Mouse (Mus musculus): ENCODE results near the gene Sh2d6. TPM values are rescaled to one million over a fixed set of nuclear protein-coding genes. Genes with fewer than 3 reads are reported as not detected.

Gene Sh2d6
- polyA plus RNA-seq, 1 experiment from 2014 or later = 0.49 TPM

- Histone ChIP-seq H3K9me3 (replicated peaks) (no peaks in the 10 kb centered on the region), H3K27me3 (no peaks in the 10 kb centered on the region), H3K4me2 (replicated peaks) (no peak overlapping the region), H3K36me3 (no peaks in the 10 kb centered on the region), H3K4me3 (replicated peaks) (no peak overlapping the region), H3K9ac (no peak overlapping the region), H3K27ac (replicated peaks) (no peak overlapping the region), H3K4me1 (peaks cover 27% of the 10 kb centered on the region)
- no peak for ATAC-seq (ENCODE audit: insufficient number of reproducible peaks, low FRiP score, low TSS enrichment, low read depth)
- WGBS = 72% methylated on average over 1 of the region's 1 CpGs
Measured at GRCm38 (mm10) chr6:72518842-72519241, 2.7 kb downstream of the Sh2d6 start.

DNA sequence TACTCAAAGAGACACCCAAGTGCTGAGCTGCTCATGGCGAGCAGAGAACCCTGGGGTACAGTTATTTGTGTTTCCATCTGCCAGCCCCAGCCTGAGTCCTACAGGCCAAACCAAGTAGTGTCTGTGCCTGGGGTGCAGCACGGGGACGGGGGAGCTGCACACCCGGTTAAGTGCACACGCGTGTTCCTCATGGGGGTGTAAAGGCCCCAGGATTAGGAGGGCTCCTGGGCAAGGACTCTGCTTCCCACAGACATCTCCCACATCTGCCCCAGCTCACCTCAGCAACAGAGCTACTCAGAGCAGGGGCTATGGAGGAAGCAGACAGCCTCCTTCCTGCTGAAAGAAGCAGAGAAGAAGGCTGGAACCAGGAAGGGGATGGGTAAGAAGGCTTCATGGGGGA, 5.9 kb downstream of the Sh2d6 start:
- H3K9ac ChIP-seq = no peak overlapping the region
- H3K27ac ChIP-seq (replicated peaks) = no peak overlapping the region
- no peaks in the 10 kb centered on the region for H3K36me3 ChIP-seq
- H3K4me2 ChIP-seq (replicated peaks) = no peak overlapping the region
- peaks cover 56% of the 10 kb centered on the region for H3K4me1 ChIP-seq
- H3K9me3 ChIP-seq (replicated peaks) = no peaks in the 10 kb centered on the region
- H3K4me3 ChIP-seq (replicated peaks) = no peak overlapping the region
- no peak for ATAC-seq (ENCODE audit: insufficient number of reproducible peaks, low FRiP score, low TSS enrichment, low read depth)
- 89% methylated on average over 6 of the region's 6 CpGs for WGBS
- no peaks in the 10 kb centered on the region for H3K27me3 ChIP-seq

DNA sequence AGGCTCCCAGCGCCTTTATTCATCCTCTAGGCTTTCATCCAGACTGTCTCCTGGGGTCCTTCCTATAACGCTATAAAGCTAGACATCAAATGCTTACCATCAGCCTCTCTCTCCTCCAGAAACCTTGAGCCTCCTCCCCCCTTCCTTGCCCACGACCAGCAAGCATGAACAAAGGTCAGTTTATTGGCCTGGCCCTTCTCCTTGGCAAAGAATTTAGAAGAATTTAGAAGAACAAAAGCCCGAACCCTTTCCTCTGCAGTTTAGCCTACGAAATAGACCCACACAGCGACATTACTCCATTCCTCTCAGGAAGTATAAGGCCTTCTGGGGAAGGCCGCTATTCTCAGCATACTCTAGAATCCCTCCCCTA, 8.5 kb downstream of the Sh2d6 start:
- H3K4me3 ChIP-seq (replicated peaks) = peak overlapping the region; percentile 35
- ATAC-seq (ENCODE audit: insufficient number of reproducible peaks, low FRiP score, low TSS enrichment, low read depth) = no peak
- no peaks in the 10 kb centered on the region for H3K9me3 ChIP-seq (replicated peaks)
- H3K27ac ChIP-seq (replicated peaks) = peak overlapping the region; percentile 79
- H3K4me1 ChIP-seq = peaks cover 58% of the 10 kb centered on the region
- no peaks in the 10 kb centered on the region for H3K36me3 ChIP-seq
- H3K27me3 ChIP-seq = no peaks in the 10 kb centered on the region
- H3K9ac ChIP-seq = no peak overlapping the region
- H3K4me2 ChIP-seq (replicated peaks) = peak overlapping the region; percentile 59
- 48% methylated on average over 7 of the region's 7 CpGs for WGBS

- peak overlapping the region; percentile 59 for H3K4me2 ChIP-seq (replicated peaks)
- H3K9me3 ChIP-seq (replicated peaks) = no peaks in the 10 kb centered on the region
- no peak overlapping the region for H3K9ac ChIP-seq
- WGBS = 6% methylated on average over 33 of the region's 33 CpGs
- H3K27ac ChIP-seq (replicated peaks) = peak overlapping the region; percentile 79
- peak; percentile 82 for ATAC-seq (ENCODE audit: insufficient number of reproducible peaks, low FRiP score, low TSS enrichment, low read depth)
- no peaks in the 10 kb centered on the region for H3K36me3 ChIP-seq
- H3K27me3 ChIP-seq = no peaks in the 10 kb centered on the region
- H3K4me1 ChIP-seq = peaks cover 58% of the 10 kb centered on the region
- H3K4me3 ChIP-seq (replicated peaks) = peak overlapping the region; percentile 35
Measured at GRCm38 (mm10) chr6:72512386-72513070, 9.0 kb downstream of the Sh2d6 start.

- Histone ChIP-seq H3K4me1 (peaks cover 58% of the 10 kb centered on the region), H3K36me3 (no peaks in the 10 kb centered on the region), H3K27me3 (no peaks in the 10 kb centered on the region), H3K9me3 (replicated peaks) (no peaks in the 10 kb centered on the region), H3K27ac (replicated peaks) (peak overlapping the region; percentile 1), H3K9ac (no peak overlapping the region), H3K4me3 (replicated peaks) (no peak overlapping the region), H3K4me2 (replicated peaks) (no peak overlapping the region)
- ATAC-seq (ENCODE audit: insufficient number of reproducible peaks, low FRiP score, low TSS enrichment, low read depth) = no peak
- WGBS = 56% methylated on average over 6 of the region's 6 CpGs
Measured at GRCm38 (mm10) chr6:72510686-72511421, 10.7 kb downstream of the Sh2d6 start.

DNA sequence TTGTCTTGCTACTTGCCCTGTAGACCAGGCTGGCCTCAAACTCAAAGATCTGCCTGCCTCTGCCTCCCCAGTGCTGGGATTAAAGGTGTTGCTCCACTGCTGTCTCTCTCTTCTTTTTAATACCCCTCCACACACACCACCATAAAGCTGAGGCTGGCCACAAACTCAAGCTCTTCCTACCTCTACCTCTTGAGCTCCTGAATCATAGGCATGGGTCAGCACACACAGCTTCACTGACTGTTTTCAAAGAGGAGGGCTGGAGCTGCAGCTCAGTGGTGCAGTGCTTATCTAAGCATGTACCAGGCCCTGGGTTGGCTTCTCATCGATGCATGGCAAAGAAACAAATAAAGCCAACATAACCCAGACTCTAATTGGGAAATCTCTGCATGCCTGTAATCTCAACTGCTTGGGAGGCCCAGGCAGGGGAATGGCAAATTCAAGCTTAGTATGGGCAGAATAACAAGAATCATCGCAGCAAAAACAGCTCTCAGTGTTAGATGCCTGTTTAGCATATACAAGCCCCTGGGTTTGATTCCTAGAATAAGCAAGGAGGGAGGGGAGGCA, 11.6 kb downstream of the Sh2d6 start:
- Histone ChIP-seq H3K27me3 (no peaks in the 10 kb centered on the region), H3K36me3 (no peaks in the 10 kb centered on the region), H3K9ac (no peak overlapping the region), H3K4me1 (peaks cover 56% of the 10 kb centered on the region), H3K9me3 (replicated peaks) (no peaks in the 10 kb centered on the region), H3K4me3 (replicated peaks) (no peak overlapping the region), H3K4me2 (replicated peaks) (no peak overlapping the region), H3K27ac (replicated peaks) (peak overlapping the region; percentile 1; the same call in 1 of the 2 replicates)
- 55% methylated on average over 2 of the region's 2 CpGs for WGBS
- no peak for ATAC-seq (ENCODE audit: insufficient number of reproducible peaks, low FRiP score, low TSS enrichment, low read depth)

DNA sequence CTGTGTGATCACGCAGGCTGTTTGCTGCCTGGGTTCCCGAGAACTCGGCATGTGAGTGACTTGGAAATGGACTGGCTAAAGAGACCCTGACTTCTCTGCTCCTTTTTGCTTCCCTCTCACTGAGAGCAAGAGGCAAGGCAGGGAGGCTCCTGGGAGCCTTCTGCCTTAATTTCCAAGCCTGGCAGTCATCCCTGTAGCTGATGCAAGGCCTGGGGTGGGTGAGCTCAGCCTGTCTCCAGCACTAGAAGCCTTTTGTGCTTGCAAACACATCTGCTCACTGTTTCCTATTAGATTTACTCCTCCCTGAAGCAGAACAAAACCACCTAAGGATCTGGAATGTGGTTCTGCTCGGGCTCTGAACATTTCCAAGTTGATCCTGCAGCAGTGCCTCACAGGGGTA, 12.9 kb downstream of the Sh2d6 start:
- peak overlapping the region; percentile 74 for H3K27ac ChIP-seq (replicated peaks)
- no peaks in the 10 kb centered on the region for H3K27me3 ChIP-seq
- no peak overlapping the region for H3K4me2 ChIP-seq (replicated peaks)
- no peak for ATAC-seq (ENCODE audit: insufficient number of reproducible peaks, low FRiP score, low TSS enrichment, low read depth)
- no peak overlapping the region for H3K9ac ChIP-seq
- no peaks in the 10 kb centered on the region for H3K36me3 ChIP-seq
- peaks cover 44% of the 10 kb centered on the region for H3K4me1 ChIP-seq
- no peak overlapping the region for H3K4me3 ChIP-seq (replicated peaks)
- WGBS = 59% methylated on average over 4 of the region's 4 CpGs
- no peaks in the 10 kb centered on the region for H3K9me3 ChIP-seq (replicated peaks)

- ATAC-seq (ENCODE audit: insufficient number of reproducible peaks, low FRiP score, low TSS enrichment, low read depth) = no peak
- Histone ChIP-seq H3K27ac (replicated peaks) (no peak overlapping the region), H3K27me3 (no peaks in the 10 kb centered on the region), H3K9ac (no peak overlapping the region), H3K4me1 (peaks cover 25% of the 10 kb centered on the region), H3K4me2 (replicated peaks) (no peak overlapping the region), H3K9me3 (replicated peaks) (no peaks in the 10 kb centered on the region), H3K4me3 (replicated peaks) (no peak overlapping the region), H3K36me3 (no peaks in the 10 kb centered on the region)
- WGBS = 83% methylated on average over 1 of the region's 1 CpGs
Measured at GRCm38 (mm10) chr6:72506104-72506503, 15.4 kb downstream of the Sh2d6 start.

- H3K27me3 ChIP-seq = no peaks in the 10 kb centered on the region
- no peaks in the 10 kb centered on the region for H3K36me3 ChIP-seq
- no peak overlapping the region for H3K4me3 ChIP-seq (replicated peaks)
- no peaks in the 10 kb centered on the region for H3K9me3 ChIP-seq (replicated peaks)
- no peak for ATAC-seq (ENCODE audit: insufficient number of reproducible peaks, low FRiP score, low TSS enrichment, low read depth)
- H3K4me1 ChIP-seq = peaks cover 12% of the 10 kb centered on the region
- no peak overlapping the region for H3K9ac ChIP-seq
- no peak overlapping the region for H3K27ac ChIP-seq (replicated peaks)
- no peak overlapping the region for H3K4me2 ChIP-seq (replicated peaks)
- 72% methylated on average over 2 of the region's 2 CpGs for WGBS
Measured at GRCm38 (mm10) chr6:72503939-72504338, 17.6 kb downstream of the Sh2d6 start.

DNA sequence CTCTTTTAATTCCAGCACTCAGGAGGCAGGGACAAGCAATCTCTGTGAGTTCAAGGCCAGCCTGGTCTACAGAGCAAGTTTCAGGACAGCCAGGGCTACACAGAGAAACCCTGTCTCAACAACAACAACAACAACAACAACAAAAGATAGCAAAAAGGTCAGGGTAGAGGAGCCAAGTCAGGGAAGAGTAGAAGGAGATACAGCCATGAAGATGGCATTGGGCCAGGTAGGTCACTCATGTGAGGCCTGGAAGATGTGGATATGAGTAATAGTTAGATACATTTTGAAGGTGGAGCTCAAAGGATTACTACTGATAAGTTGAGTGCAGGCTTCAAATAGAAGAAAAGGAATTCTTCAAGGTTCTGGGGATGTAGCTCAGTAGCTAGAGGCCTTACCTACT, 18.2 kb downstream of the Sh2d6 start:
- Histone ChIP-seq H3K36me3 (no peaks in the 10 kb centered on the region), H3K4me2 (replicated peaks) (no peak overlapping the region), H3K27me3 (no peaks in the 10 kb centered on the region), H3K9ac (no peak overlapping the region), H3K4me3 (replicated peaks) (no peak overlapping the region), H3K27ac (replicated peaks) (no peak overlapping the region), H3K4me1 (peaks cover 7% of the 10 kb centered on the region), H3K9me3 (replicated peaks) (no peaks in the 10 kb centered on the region)
- ATAC-seq (ENCODE audit: insufficient number of reproducible peaks, low FRiP score, low TSS enrichment, low read depth) = no peak

GRCm38 (mm10) chr6:72498950-72499349, 22.6 kb downstream of the Sh2d6 start:
- no peak for ATAC-seq (ENCODE audit: insufficient number of reproducible peaks, low FRiP score, low TSS enrichment, low read depth)
- Histone ChIP-seq H3K4me1 (peaks cover 17% of the 10 kb centered on the region), H3K27me3 (no peaks in the 10 kb centered on the region), H3K9ac (no peak overlapping the region), H3K27ac (replicated peaks) (no peak overlapping the region), H3K4me3 (replicated peaks) (no peak overlapping the region), H3K36me3 (no peaks in the 10 kb centered on the region), H3K4me2 (replicated peaks) (no peak overlapping the region), H3K9me3 (replicated peaks) (no peaks in the 10 kb centered on the region)
- WGBS = 55% methylated on average over 5 of the region's 5 CpGs

Data from embryonic facial prominence, embryonic 15.5 days (tissue).